Mouse (Mus musculus): ENCODE data around the gene Mogs. TPM values are rescaled to one million over a fixed set of nuclear protein-coding genes. Genes with fewer than 3 reads are reported as not detected.

The Mogs gene
- total and polyA plus RNA-seq, 3 experiments: 57.2 to 78.9 (median 77.3) TPM

- TF ChIP-seq SIN3A (IDR thresholded peaks at IDR 0.05; ENCODE audit: low read length) (no peak), NELFE (IDR thresholded peaks at IDR 0.05; ENCODE audit: low read depth, low read length) (no peak), ZC3H11A (IDR thresholded peaks at IDR 0.05; ENCODE audit: low read depth, low read length) (no peak), HCFC1 (IDR thresholded peaks at IDR 0.05; ENCODE audit: low read depth, low read length) (no peak), EP300 (IDR thresholded peaks at IDR 0.05; ENCODE audit: low read length) (no peak), KAT2A (IDR thresholded peaks at IDR 0.05; ENCODE audit: insufficient replicate concordance, low read length) (no peak), POLR2A (IDR thresholded peaks at IDR 0.05; ENCODE audit: low read depth, low read length) (no peak), NRF1 (IDR thresholded peaks at IDR 0.05; ENCODE audit: low read depth, low read length) (no peak), MAZ (IDR thresholded peaks at IDR 0.05; ENCODE audit: low read depth, low read length) (no peak), ZMIZ1 (IDR thresholded peaks at IDR 0.05; ENCODE audit: low read depth, low read length) (no peak), USF1 (IDR thresholded peaks at IDR 0.05; ENCODE audit: low read depth, low read length) (no peak), ELF1 (IDR thresholded peaks at IDR 0.05; ENCODE audit: low read depth, low read length) (no peak), JUND (conservative IDR thresholded peaks at IDR 0.05; ENCODE audit: low read depth, low read length) (no peak)
- Histone ChIP-seq H3K79me2 (replicated peaks; ENCODE audit: control insufficient read depth, extremely low read depth, insufficient read depth, poor library complexity, severe bottlenecking) (no peaks in the 10 kb centered on the region), H3K27me3 (replicated peaks) (peaks cover 2% of the 10 kb centered on the region), H3K4me1 (ENCODE audit: control insufficient read depth in 1 of 2, insufficient read depth in 2 of 2) (peaks cover 9 to 14% of the 10 kb centered on the region in 2 experiments; a peak in 3 of 4 replicates), H3K36me3 (replicated peaks in 1 of 2; ENCODE audit: control insufficient read depth in 1 of 2, insufficient read depth in 1 of 2, low read length in 1 of 2) (no peaks in the 10 kb centered on the region), H3K4me3 (replicated peaks in 1 of 3; ENCODE audit: low read depth in 2 of 3, low read length in 2 of 3, poor library complexity in 1 of 3) (no peak overlapping the region), H3K4me2 (ENCODE audit: insufficient read depth, low read depth, poor library complexity, severe bottlenecking) (no peak overlapping the region), H3K9me3 (replicated peaks; ENCODE audit: low read length) (no peaks in the 10 kb centered on the region), H3K27ac (ENCODE audit: insufficient read depth, low read depth) (no peak overlapping the region), H3K9ac (ENCODE audit: insufficient read depth, low read depth) (no peak overlapping the region)
- dilution Hi-C loops (cut with MboI; ENCODE audit: extremely low pct_ligation_motif_present, extremely low pct_unique_long_range_greater_than_20kb, low sequenced_read_pairs) (no loop called here), in situ Hi-C loops (cut with MboI; ENCODE audit: low pct_ligation_motif_present, low pct_unique_long_range_greater_than_20kb, low sequenced_read_pairs) (no loop called here)
- DNase-seq (ENCODE audit: extremely low read depth): no peak
Observed at GRCm38 (mm10) chr6:83142211-83142731, 27.0 kb downstream of the Mogs start.

GRCm38 (mm10) chr6:83142886-83143285 is 27.6 kb downstream of the Mogs start:
- TF ChIP-seq TCF12 (IDR thresholded peaks at IDR 0.05; ENCODE audit: low read depth, low read length): no peak
- TF ChIP-seq E2F4 (IDR thresholded peaks at IDR 0.05; ENCODE audit: insufficient replicate concordance, low read depth, low read length): no peak
- H3K4me1 ChIP-seq (ENCODE audit: control insufficient read depth in 1 of 2, insufficient read depth in 2 of 2): peaks cover 4 to 11% of the 10 kb centered on the region in 2 experiments; a peak in 3 of 4 replicates
- no peak overlapping the region for H3K9ac ChIP-seq (ENCODE audit: insufficient read depth, low read depth)
- H3K79me2 ChIP-seq (replicated peaks; ENCODE audit: control insufficient read depth, extremely low read depth, insufficient read depth, poor library complexity, severe bottlenecking): no peaks in the 10 kb centered on the region
- in situ Hi-C loops (cut with MboI; ENCODE audit: low pct_ligation_motif_present, low pct_unique_long_range_greater_than_20kb, low sequenced_read_pairs) (no loop called here), dilution Hi-C loops (cut with MboI; ENCODE audit: extremely low pct_ligation_motif_present, extremely low pct_unique_long_range_greater_than_20kb, low sequenced_read_pairs) (no loop called here)
- no peak overlapping the region for H3K27ac ChIP-seq (ENCODE audit: insufficient read depth, low read depth)
- H3K4me3 ChIP-seq (replicated peaks in 1 of 3; ENCODE audit: low read depth in 2 of 3, low read length in 2 of 3, poor library complexity in 1 of 3): no peak overlapping the region
- H3K9me3 ChIP-seq (replicated peaks; ENCODE audit: low read length): no peaks in the 10 kb centered on the region
- H3K4me2 ChIP-seq (ENCODE audit: insufficient read depth, low read depth, poor library complexity, severe bottlenecking): no peak overlapping the region
- H3K27me3 ChIP-seq (replicated peaks): peaks cover 2% of the 10 kb centered on the region
- no peaks in the 10 kb centered on the region for H3K36me3 ChIP-seq (replicated peaks in 1 of 2; ENCODE audit: control insufficient read depth in 1 of 2, insufficient read depth in 1 of 2, low read length in 1 of 2)
- no peak for DNase-seq (ENCODE audit: extremely low read depth)

Measured in CH12.LX (cell line).